Mouse (Mus musculus) brain, embryonic 14.5 days (tissue): ENCODE measurements around the gene Gtf2ird1. TPM values are rescaled to one million over a fixed set of nuclear protein-coding genes. Genes with fewer than 3 reads are reported as not detected.

Source experiments
- DNase-seq: peaks from one replicate; pipeline ENCODE4 v3.0.0-alpha.2; 2011; ENCODE audit warnings: low read depth
- CTCF ChIP-seq: fragments of 200-500 bp; IDR thresholded peaks from 2 replicates; pipeline ENCODE4 v1.5.1; 2012; ENCODE audit warnings: inconsistent platforms, mild to moderate bottlenecking, moderate library complexity, borderline replicate concordance; ENCODE audit not compliant: insufficient read depth, insufficient read length; ENCODE audit errors: extremely low read depth
- POLR2A ChIP-seq: fragments of 200-500 bp; IDR thresholded peaks from 2 replicates; pipeline ENCODE4 v1.6.1; 2012; ENCODE audit warnings: mild to moderate bottlenecking, inconsistent platforms, borderline replicate concordance; ENCODE audit not compliant: poor library complexity, insufficient read depth, insufficient read length, severe bottlenecking; ENCODE audit errors: extremely low read depth
- polyA plus RNA-seq: library from polyadenylated mRNA; depleted of rRNA; stranded (reverse); fragments of >200 nt; gene quantifications from 2 replicates; pipeline ENCODE4 v1.2.3, GENCODE M21; 2012; rRNA removed

The Gtf2ird1 gene
- polyA plus RNA-seq, 1 experiment = 80.5 TPM

- DNase-seq = peak; percentile 99
- TF ChIP-seq POLR2A = peak; percentile 69; the same call in 1 of the 2 replicates
- no peak for TF ChIP-seq CTCF
These were observed 141.6 kb downstream of the Gtf2ird1 start, which contains the start of gene Gtf2i for GRCm38 (mm10) chr5:134314688-134315622. TSS of gene Gtf2i (minus strand) at chr5:134314760.

DNA sequence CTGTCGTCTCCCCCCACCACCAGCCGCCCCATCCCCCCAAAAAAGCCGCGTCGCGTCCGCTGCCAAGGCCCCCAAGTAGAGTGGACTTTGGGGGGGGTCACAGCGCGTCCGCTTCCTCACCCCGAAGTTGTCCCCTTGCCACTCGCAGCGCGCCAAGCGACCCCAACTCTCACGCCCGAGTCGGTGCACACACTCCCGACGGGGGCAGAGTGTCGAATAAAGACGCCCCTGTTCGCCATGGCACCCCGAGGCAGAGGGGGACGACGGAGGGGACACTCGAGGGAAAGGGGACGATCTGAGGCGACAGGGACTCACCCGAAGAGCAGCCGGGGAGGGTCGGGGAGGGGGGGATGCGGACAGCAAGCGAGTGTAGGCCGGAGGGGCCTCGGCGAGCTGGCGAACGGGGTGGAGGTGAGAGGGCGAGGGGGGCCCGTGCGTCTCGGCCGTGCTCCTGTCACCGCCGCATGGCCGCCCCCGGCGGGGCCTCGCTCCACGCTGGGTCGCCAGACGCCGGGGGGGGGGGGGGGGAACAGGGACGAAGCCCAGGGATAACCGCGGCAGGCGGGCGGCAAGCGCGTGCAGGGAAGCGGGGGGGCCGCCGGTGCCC, 142.3 kb downstream of the Gtf2ird1 start:
- DNase-seq = no peak
- TF ChIP-seq POLR2A = peak; percentile 37; the same call in 1 of the 2 replicates
- TF ChIP-seq CTCF = no peak

GRCm38 (mm10) chr5:134313451-134314067, 143.0 kb downstream of the Gtf2ird1 start:
- TF ChIP-seq CTCF (no peak), POLR2A (peak; percentile 58; the same call in 1 of the 2 replicates)
- DNase-seq = peak; percentile 99

DNA sequence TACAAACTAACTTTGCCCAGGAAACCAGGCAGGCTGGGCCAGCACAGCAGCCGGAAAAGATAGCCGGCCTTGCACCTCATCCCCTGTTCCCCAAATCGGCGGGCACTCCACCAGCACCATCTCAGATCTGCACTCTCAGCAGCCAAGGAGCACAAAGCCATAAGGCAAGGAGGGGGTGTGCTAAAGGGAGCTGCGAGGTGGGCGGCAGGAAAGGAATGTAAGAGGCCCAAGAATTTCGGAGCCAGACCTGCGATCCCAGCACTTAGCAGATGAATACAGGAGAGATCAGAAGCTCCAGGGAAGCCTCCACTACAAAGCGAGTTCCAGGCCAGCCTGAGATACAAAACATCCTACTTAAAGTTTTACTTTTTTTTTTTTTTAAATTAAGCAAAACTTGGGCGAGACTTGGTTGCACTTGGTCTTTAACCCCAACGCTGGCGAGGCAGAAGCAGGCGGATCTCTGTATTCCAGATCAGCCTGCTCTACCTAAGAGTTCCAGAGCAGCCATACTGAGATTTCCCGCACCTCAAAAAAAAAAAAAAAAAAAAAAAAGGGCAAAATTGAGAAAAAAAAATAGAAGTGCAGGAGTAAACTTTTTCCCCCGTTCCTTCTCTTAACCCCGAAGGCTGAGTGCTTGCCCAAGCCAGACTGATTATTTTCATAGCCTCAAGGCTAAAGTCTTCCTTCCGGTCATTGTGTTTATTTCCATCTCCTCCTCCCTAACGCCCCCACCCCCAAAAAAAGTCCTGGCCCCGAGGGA, 143.6 kb downstream of the Gtf2ird1 start:
- no peak for TF ChIP-seq POLR2A
- TF ChIP-seq CTCF = no peak
- peak; percentile 47 for DNase-seq

DNA sequence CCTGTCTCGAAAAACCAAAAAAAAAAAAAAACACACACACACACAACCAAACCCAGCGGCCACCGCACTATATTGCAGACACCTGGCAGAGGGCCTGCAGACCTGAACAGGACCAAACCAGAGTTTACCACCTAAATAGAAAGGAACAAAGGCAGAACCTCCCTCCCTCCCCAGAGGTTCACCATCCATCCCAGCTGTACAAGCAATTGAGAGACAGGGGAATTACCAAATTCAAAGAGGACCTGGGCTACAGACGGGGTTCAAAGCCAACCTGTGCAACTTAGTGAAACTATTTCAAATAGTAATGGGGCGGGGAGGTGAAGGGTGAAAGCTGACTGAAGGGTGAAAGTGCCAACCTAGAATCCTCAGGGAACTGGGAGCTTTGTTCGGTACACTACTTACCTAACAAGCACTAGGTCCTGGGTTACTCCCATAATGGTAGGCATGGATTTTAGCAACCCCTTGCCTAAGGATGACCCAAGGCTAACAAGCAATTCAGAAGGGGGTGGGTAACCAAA, 144.6 kb downstream of the Gtf2ird1 start:
- DNase-seq = no peak
- TF ChIP-seq CTCF = no peak
- no peak for TF ChIP-seq POLR2A

DNA sequence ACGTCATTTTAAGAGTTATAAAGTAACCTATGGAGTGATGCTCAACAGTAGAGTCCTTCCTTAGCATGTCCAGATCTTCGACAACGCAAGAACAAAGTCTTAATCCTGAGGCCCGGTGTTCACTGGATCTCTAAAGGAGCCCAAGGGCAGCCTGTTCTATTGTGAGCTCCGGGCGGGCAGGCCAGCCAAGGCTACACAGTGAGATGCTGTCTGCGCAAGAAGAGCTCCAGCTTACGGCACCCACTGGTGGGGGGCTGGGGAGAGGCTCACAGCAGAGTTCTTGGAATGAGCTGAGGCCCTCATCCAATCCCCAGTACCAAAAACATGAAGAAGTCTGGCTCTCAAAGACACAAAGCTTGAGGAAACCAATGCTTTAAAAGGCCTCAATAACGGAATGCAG, 146.3 kb downstream of the Gtf2ird1 start:
- DNase-seq = no peak
- TF ChIP-seq CTCF (no peak), POLR2A (no peak)

- DNase-seq = no peak
- no peak for TF ChIP-seq POLR2A
- no peak for TF ChIP-seq CTCF
These were observed 147.2 kb downstream of the Gtf2ird1 start for GRCm38 (mm10) chr5:134309345-134309744.

Other genes starting within 250 kb of the Gtf2ird1 start
- 2.6 and 2.7 TPM in 2 replicates for gene Ncf1, start 227.1 kb downstream of the Gtf2ird1 start, polyA plus RNA-seq
- 156 and 196 TPM in 2 replicates for gene Gtf2i, start 142.0 kb downstream of the Gtf2ird1 start, polyA plus RNA-seq
- gene Clip2, start 95.7 kb upstream of the Gtf2ird1 start, polyA plus RNA-seq = 77.0 and 115 TPM in 2 replicates
- gene Syna, start 103.5 kb upstream of the Gtf2ird1 start, polyA plus RNA-seq = 0.04 and 0.06 TPM in 2 replicates
- 192 and 242 TPM in 2 replicates for gene Rfc2, start 124.7 kb upstream of the Gtf2ird1 start, polyA plus RNA-seq
- 5.9 and 6.4 TPM in 2 replicates for gene Lat2, start 158.3 kb upstream of the Gtf2ird1 start, polyA plus RNA-seq
- gene Eif4h, start 182.8 kb upstream of the Gtf2ird1 start, polyA plus RNA-seq = 313 and 339 TPM in 2 replicates
- gene Limk1, start 231.9 kb upstream of the Gtf2ird1 start, polyA plus RNA-seq = 63.4 and 89.3 TPM in 2 replicates